Mouse (Mus musculus) forebrain, embryonic 11.5 days (tissue): ENCODE results near the gene Wdr26. TPM values are rescaled to one million over a fixed set of nuclear protein-coding genes. Genes with fewer than 3 reads are reported as not detected.
A peak's percentile ranks its signal among the peaks of the same experiment; 100 is the strongest.

Experiments
- ATAC-seq: fragments of 200-750 bp; cut with Nextera tagmentation; replicated peaks from 2 replicates; pipeline ENCODE4 v1.8.0; 2017; ENCODE audit warnings: moderate TSS enrichment; ENCODE audit not compliant: low FRiP score
- DNase-seq: peaks from one replicate; pipeline ENCODE4 v3.0.0-alpha.2; 2017; ENCODE audit warnings: low spot score
- H3K27ac ChIP-seq: fragments of 300-500 bp; sonication (generic); 2 replicates; pipeline ENCODE4 v1.5.1; 2014; ENCODE audit warnings: low read depth, low read length
- H3K27me3 ChIP-seq: fragments of 300-500 bp; sonication (generic); 2 replicates; pipeline ENCODE4 v1.6.1; 2014; ENCODE audit warnings: mild to moderate bottlenecking, low read length, mixed read lengths; ENCODE audit not compliant: control insufficient read depth, insufficient read depth
- H3K36me3 ChIP-seq: fragments of 300-500 bp; sonication (generic); 2 replicates; pipeline ENCODE4 v1.6.1; 2014; ENCODE audit warnings: mild to moderate bottlenecking, low read length, moderate library complexity, mixed read lengths; ENCODE audit not compliant: control insufficient read depth, insufficient read depth
- H3K4me1 ChIP-seq: fragments of 300-500 bp; sonication (generic); replicated peaks from 2 replicates; pipeline ENCODE4 v1.6.1; 2014; ENCODE audit warnings: low read length, mixed read lengths; ENCODE audit not compliant: control insufficient read depth, insufficient read depth
- H3K4me2 ChIP-seq: fragments of 300-500 bp; sonication (generic); 2 replicates; pipeline ENCODE4 v1.6.1; 2014; ENCODE audit warnings: low read depth, mild to moderate bottlenecking, low read length, moderate library complexity, mixed read lengths; ENCODE audit not compliant: severe bottlenecking
- H3K4me3 ChIP-seq: fragments of 300-500 bp; sonication (generic); 2 replicates; pipeline ENCODE4 v1.5.1; 2014; ENCODE audit warnings: low read depth, low read length
- H3K9ac ChIP-seq: fragments of 300-500 bp; sonication (generic); 2 replicates; pipeline ENCODE4 v1.6.1; 2014; ENCODE audit warnings: low read length
- H3K9me3 ChIP-seq: fragments of 300-500 bp; sonication (generic); 2 replicates; pipeline ENCODE4 v1.6.1; 2016; ENCODE audit warnings: low read length, mixed read lengths; ENCODE audit not compliant: control insufficient read depth
- WGBS: fragments of 180-500 bp; shearing (Covaris S2); extraction: QIAGEN DNeasy Blood & Tissue Kit; methylation state at CpG from one replicate; pipeline ENCODE4 v1.1.7; 2014; 5-methylcytosine and 5-hydroxymethylcytosine counted together
- polyA plus RNA-seq: library from polyadenylated mRNA; unstranded; fragments of >200 nt; fragmentation: Nextera tagmentation; extraction: Ambion mirVana; gene quantifications from 2 replicates; pipeline ENCODE4 v1.2.1, GENCODE M21; 2014

Gene Wdr26
- polyA plus RNA-seq, 1 experiment from 2014 or later: 34.1 TPM

DNA sequence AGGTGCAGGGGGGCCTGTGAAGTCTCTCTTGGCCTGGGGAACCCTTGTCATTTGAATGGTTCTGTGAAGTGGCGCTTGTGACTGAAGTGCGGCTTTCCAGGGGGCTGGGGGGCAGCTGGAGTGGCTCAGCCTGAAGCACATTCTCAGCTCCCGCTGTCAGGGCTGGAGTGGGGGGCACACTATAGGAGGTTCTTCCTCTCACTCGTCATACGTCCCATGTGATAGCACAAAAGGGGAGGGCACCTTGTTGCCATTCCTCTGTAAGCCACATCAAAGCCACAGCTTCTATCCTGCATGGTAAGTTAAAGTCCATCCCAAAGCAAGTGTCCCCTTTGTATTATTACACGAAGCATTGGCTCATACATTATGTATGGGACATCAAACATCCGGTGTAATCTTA is 19.5 kb upstream of the Wdr26 start:
- no peaks in the 10 kb centered on the region for H3K27me3 ChIP-seq
- no peak overlapping the region for H3K4me2 ChIP-seq
- H3K9ac ChIP-seq: no peak overlapping the region
- ATAC-seq: no peak
- no peak for DNase-seq
- H3K4me1 ChIP-seq: no peaks in the 10 kb centered on the region
- no peak overlapping the region for H3K4me3 ChIP-seq
- H3K36me3 ChIP-seq: no peaks in the 10 kb centered on the region
- H3K27ac ChIP-seq: no peak overlapping the region
- no peaks in the 10 kb centered on the region for H3K9me3 ChIP-seq
- WGBS: 80% methylated on average over 7 of the region's 7 CpGs

DNA sequence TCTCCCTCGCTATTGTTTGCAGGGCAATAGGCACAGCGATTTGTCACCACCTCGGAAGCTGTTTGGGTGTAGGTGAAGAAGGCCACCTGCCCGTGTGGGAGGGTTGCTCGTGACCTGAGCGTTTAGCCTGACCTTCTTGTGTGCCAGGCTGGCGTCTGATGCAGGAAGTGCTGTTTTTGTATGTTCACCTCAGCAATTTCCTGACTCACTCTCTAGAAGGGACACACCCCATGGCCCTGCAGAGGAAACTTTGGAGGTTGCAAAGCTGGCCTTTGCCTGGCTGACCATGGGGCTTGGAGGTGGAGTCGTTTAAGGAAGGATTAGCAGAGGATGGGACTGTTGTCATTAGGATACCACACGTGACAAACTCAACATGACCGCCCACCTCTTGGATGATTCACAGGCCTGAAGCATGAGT is 18.9 kb upstream of the Wdr26 start:
- Histone ChIP-seq H3K27me3 (no peaks in the 10 kb centered on the region), H3K27ac (no peak overlapping the region), H3K4me2 (no peak overlapping the region), H3K9me3 (no peaks in the 10 kb centered on the region), H3K4me3 (no peak overlapping the region), H3K9ac (no peak overlapping the region), H3K4me1 (no peaks in the 10 kb centered on the region), H3K36me3 (no peaks in the 10 kb centered on the region)
- 41% methylated on average over 10 of the region's 10 CpGs for WGBS
- no peak for ATAC-seq
- no peak for DNase-seq

DNA sequence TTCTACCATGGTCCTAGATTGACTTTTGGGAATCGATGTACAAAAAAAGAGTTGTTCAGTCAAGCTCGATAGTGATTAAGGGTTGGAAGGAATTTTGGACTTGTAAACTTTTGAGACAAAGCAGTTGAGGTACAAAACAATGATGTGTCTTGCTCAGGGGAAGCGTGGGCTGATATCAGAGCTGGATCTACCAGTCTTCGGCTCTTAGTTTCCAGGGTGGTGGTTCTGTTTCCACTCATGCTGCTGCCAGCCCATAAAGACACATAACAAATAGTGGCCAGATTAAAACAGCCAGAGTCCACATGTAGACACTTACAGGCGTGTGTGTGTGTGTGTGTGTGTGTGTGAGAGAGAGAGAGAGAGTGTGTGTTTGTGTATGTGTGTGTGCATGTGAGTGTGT is 17.2 kb upstream of the Wdr26 start:
- Histone ChIP-seq H3K4me2 (no peak overlapping the region), H3K27me3 (no peaks in the 10 kb centered on the region), H3K36me3 (no peaks in the 10 kb centered on the region), H3K27ac (no peak overlapping the region), H3K9me3 (no peaks in the 10 kb centered on the region), H3K4me3 (no peak overlapping the region), H3K9ac (no peak overlapping the region), H3K4me1 (no peaks in the 10 kb centered on the region)
- whole genome bisulfite sequencing: 90% methylated on average over 5 of the region's 5 CpGs
- no peak for DNase-seq
- no peak for ATAC-seq

DNA sequence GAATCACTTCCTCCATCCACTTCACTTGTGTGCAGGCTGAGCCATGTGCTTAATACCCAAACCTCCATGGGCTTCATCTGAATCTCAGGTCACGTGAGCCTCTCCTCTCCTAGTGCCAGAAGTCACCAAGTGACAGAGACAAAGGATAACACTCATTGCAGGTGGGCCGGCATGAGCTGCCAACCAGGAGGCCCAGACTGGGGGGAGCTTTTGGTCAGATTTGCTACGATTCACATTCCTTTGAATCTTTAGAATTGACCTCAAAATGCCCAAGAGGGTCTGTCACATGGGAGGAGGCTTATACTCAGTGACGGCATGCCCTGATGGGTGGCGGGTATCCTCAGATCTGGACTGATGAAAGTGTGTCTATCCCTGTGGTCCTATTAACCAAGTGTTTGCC is 16.8 kb upstream of the Wdr26 start:
- Histone ChIP-seq H3K9me3 (no peaks in the 10 kb centered on the region), H3K9ac (no peak overlapping the region), H3K27me3 (no peaks in the 10 kb centered on the region), H3K4me1 (no peaks in the 10 kb centered on the region), H3K4me3 (no peak overlapping the region), H3K27ac (no peak overlapping the region), H3K36me3 (no peaks in the 10 kb centered on the region), H3K4me2 (no peak overlapping the region)
- DNase-seq: no peak
- WGBS: 72% methylated on average over 5 of the region's 5 CpGs
- no peak for ATAC-seq

DNA sequence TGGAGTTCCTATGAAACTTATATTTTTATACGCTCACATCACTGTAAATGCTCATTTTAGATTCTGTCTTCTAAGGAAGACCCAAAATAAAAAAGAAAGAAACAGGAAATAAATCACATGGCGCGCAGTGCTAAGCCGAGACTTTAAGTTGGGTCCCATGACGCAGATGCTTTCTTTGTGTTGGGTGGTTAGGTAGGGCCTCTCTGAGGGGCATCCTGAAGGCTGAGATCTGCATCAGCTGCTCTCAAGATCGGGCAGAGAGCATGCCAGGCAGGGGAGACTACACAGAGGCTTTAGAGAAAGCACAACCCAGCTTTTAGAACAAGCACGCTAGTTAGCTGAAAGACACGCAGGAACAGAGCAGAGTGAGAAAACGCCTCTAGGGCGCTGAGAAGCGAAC is 16.0 kb upstream of the Wdr26 start:
- Histone ChIP-seq H3K9ac (no peak overlapping the region), H3K27ac (no peak overlapping the region), H3K27me3 (no peaks in the 10 kb centered on the region), H3K4me1 (no peaks in the 10 kb centered on the region), H3K9me3 (no peaks in the 10 kb centered on the region), H3K4me3 (no peak overlapping the region), H3K4me2 (no peak overlapping the region), H3K36me3 (no peaks in the 10 kb centered on the region)
- no peak for ATAC-seq
- no peak for DNase-seq
- 84% methylated on average over 11 of the region's 11 CpGs for WGBS

DNA sequence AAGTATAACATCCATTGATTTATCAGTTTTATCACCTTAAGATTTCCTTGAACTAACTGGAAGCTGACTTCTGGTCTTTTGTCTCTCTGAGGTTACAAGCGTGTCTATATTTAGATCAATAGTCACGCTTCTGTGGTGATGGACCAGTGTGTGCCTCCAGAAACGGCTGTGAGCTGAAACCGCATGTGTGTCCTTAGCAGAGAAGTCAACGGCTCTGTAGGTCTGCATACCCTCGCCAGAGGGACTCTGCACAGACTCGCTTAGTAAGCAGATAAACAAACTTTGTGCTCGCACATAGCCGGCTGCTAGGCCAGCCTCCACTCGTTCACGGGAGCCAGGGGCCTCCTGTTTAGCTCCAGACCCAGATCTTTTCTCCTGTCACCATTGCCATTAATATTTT is 15.0 kb upstream of the Wdr26 start:
- Histone ChIP-seq H3K27me3 (no peaks in the 10 kb centered on the region), H3K9me3 (no peaks in the 10 kb centered on the region), H3K4me2 (no peak overlapping the region), H3K27ac (no peak overlapping the region), H3K4me1 (no peaks in the 10 kb centered on the region), H3K36me3 (no peaks in the 10 kb centered on the region), H3K4me3 (no peak overlapping the region), H3K9ac (no peak overlapping the region)
- DNase-seq (no peak), ATAC-seq (no peak)
- WGBS: 88% methylated on average over 11 of the region's 11 CpGs

DNA sequence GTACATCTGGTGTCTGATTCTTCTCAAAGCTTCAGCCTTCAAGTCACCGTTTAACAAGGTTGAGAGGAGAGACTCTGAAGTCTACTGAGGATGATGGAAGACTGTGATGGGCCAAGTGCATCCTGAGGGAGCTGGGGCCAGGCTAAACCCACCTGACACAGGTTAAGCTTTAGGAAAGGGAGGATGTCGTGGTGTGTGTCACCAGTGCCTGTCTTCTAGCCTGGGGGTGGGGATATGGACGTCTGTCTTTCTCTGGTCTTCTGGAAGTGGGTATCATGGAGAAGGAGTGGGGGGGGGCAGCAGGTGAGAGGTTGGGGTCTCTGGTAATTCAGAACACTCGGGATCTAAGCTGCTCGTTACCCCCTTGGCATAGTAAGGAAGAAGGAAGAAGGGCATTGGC is 13.5 kb upstream of the Wdr26 start:
- no peak overlapping the region for H3K27ac ChIP-seq
- no peak overlapping the region for H3K4me3 ChIP-seq
- no peaks in the 10 kb centered on the region for H3K27me3 ChIP-seq
- no peaks in the 10 kb centered on the region for H3K4me1 ChIP-seq
- H3K9ac ChIP-seq: no peak overlapping the region
- H3K36me3 ChIP-seq: no peaks in the 10 kb centered on the region
- no peak overlapping the region for H3K4me2 ChIP-seq
- ATAC-seq: no peak
- 81% methylated on average over 5 of the region's 5 CpGs for WGBS
- H3K9me3 ChIP-seq: no peaks in the 10 kb centered on the region
- DNase-seq: no peak

DNA sequence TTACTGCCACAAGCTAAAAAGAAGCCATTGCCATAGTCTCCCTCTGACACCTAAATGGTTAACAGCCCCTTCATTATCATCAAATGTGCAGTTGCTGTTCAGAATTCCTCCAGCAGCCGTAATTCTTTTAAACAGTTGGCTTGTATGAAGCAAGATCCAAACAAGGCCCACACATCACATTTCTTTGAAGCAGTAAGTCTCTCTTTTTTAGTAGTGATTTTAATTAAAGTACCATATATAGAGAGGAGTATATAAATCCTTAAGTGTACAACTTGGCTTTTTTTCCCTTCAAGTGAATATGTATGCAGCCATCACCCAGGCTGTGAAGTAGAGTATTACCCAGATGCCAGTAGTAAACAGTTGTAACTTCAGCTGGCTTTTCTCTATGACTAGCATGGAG is 10.2 kb upstream of the Wdr26 start:
- ATAC-seq (no peak), DNase-seq (no peak)
- no peak overlapping the region for H3K9ac ChIP-seq
- H3K36me3 ChIP-seq: no peaks in the 10 kb centered on the region
- H3K9me3 ChIP-seq: no peaks in the 10 kb centered on the region
- 45% methylated on average over 1 of the region's 1 CpGs for WGBS
- no peak overlapping the region for H3K4me3 ChIP-seq
- H3K27ac ChIP-seq: no peak overlapping the region
- no peak overlapping the region for H3K4me2 ChIP-seq
- H3K4me1 ChIP-seq: no peaks in the 10 kb centered on the region
- no peaks in the 10 kb centered on the region for H3K27me3 ChIP-seq

DNA sequence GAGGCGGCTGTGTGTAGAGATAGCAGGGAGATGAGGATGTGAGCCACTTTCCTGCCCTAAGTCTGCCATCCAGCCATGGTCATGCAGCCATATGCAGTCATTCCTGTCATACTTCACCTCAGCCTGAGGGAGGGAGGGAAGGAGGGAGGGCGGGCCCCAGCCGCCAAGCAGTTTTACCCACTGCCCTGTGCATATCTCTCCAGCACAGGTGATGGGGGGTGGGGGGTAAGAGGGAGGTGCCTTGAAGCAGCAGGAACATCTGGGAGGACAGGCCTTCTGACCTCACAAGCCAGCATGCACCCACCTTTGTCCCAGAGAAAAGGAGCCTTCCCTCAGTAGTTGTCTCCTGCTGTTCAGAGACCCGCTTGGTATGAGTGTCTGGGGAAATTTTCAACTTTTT is 4.5 kb upstream of the Wdr26 start:
- Histone ChIP-seq H3K27ac (no peak overlapping the region), H3K9ac (no peak overlapping the region), H3K9me3 (no peaks in the 10 kb centered on the region), H3K4me2 (no peak overlapping the region), H3K36me3 (no peaks in the 10 kb centered on the region), H3K4me1 (peaks cover 5% of the 10 kb centered on the region; the same call in 1 of the 2 replicates), H3K27me3 (no peaks in the 10 kb centered on the region), H3K4me3 (no peak overlapping the region)
- ATAC-seq (no peak), DNase-seq (peak; percentile 53)
- 42% methylated on average over 4 of the region's 4 CpGs for WGBS
